Mouse (Mus musculus) spleen, postnatal 14 days (tissue): ENCODE results near the gene Notch2.

ENCODE experiments used
- DNase-seq, 2 experiments: peaks; one replicate each; pipeline ENCODE4 v3.0.0; 2021 to 2022; ENCODE audit warnings: low spot score in 2 of 2

Gene Notch2

GRCm38 (mm10) chr3:98073545-98073944 is 60.2 kb downstream of the Notch2 start:
- no peak for DNase-seq

GRCm38 (mm10) chr3:98074622-98075231 is 61.4 kb downstream of the Notch2 start:
- no peak for DNase-seq

GRCm38 (mm10) chr3:98077866-98078265 is 64.5 kb downstream of the Notch2 start:
- no peak for DNase-seq

- DNase-seq = no peak
Observed at GRCm38 (mm10) chr3:98078816-98079215, 65.5 kb downstream of the Notch2 start.

- DNase-seq = no peak
Observed at GRCm38 (mm10) chr3:98079601-98080215, 66.4 kb downstream of the Notch2 start.

GRCm38 (mm10) chr3:98080630-98081029 is 67.3 kb downstream of the Notch2 start:
- no peak for DNase-seq

GRCm38 (mm10) chr3:98082188-98082587 is 68.9 kb downstream of the Notch2 start:
- no peak for DNase-seq

GRCm38 (mm10) chr3:98082972-98083371 is 69.6 kb downstream of the Notch2 start:
- DNase-seq = no peak

- DNase-seq = no peak
Observed at GRCm38 (mm10) chr3:98084061-98084655, 70.8 kb downstream of the Notch2 start.

- DNase-seq = no peak
Observed at GRCm38 (mm10) chr3:98084870-98085269, 71.5 kb downstream of the Notch2 start.

- DNase-seq = peak; percentile 23 to 37
Observed at GRCm38 (mm10) chr3:98085812-98086268, 72.5 kb downstream of the Notch2 start.

- DNase-seq = no peak
Observed at GRCm38 (mm10) chr3:98086441-98086840, 73.1 kb downstream of the Notch2 start.

GRCm38 (mm10) chr3:98086860-98087259 is 73.5 kb downstream of the Notch2 start:
- no peak for DNase-seq

- no peak for DNase-seq
Observed at GRCm38 (mm10) chr3:98087551-98087950, 74.2 kb downstream of the Notch2 start.

- no peak for DNase-seq
Observed at GRCm38 (mm10) chr3:98089702-98090101, 76.4 kb downstream of the Notch2 start.

GRCm38 (mm10) chr3:98090129-98090528 is 76.8 kb downstream of the Notch2 start:
- DNase-seq = no peak

- no peak for DNase-seq
Observed at GRCm38 (mm10) chr3:98092680-98093370, 79.5 kb downstream of the Notch2 start.

GRCm38 (mm10) chr3:98093954-98094353 is 80.6 kb downstream of the Notch2 start:
- no peak for DNase-seq

GRCm38 (mm10) chr3:98094629-98095583 is 81.6 kb downstream of the Notch2 start:
- no peak for DNase-seq

GRCm38 (mm10) chr3:98096981-98097380 is 83.7 kb downstream of the Notch2 start:
- no peak for DNase-seq

- no peak for DNase-seq
Observed at GRCm38 (mm10) chr3:98098676-98099075, 85.3 kb downstream of the Notch2 start.
